Mouse (Mus musculus): ENCODE measurements at regions not wholly inside any gene's neighbourhood (a gene's known extent, or its start where the extent isn't known, plus 50 kb on each side); places are given as distances from the start of the nearest gene placed in this dataset.
A peak's percentile ranks its signal among the peaks of the same experiment; 100 is the strongest.

DNA sequence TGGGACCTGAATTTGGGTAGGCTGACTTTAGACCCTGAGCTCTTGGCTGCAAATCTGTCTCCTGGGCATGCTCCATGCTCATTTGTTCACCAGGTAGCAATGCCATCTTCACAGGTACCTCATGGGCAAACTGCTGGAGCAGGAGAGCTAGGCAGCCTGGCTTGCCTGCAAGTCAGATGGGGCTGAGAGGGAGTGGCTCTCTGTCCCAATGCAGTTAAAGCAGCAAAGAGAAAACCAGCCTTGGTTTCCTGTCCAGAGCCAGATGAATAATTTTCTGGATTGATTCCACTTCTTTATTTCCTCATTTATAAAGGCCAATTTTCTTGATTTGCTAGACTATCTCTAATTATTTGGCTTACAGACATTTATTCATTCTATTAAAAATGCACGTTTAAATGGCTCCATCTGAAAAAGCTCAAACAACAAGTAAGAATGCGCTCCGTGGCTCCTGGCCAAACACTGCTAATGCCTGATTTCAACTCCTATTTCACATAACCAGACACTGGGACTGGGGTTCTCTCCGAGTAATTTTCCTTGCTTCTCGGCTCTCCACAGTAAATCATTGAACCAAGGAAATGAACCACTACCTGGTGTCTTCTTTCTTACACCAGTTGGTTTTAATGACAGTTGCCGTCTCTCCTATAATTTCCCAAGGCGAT lies 60.5 kb downstream of the Rsl24d1 start:
- DNase-seq, result no peak

DNA sequence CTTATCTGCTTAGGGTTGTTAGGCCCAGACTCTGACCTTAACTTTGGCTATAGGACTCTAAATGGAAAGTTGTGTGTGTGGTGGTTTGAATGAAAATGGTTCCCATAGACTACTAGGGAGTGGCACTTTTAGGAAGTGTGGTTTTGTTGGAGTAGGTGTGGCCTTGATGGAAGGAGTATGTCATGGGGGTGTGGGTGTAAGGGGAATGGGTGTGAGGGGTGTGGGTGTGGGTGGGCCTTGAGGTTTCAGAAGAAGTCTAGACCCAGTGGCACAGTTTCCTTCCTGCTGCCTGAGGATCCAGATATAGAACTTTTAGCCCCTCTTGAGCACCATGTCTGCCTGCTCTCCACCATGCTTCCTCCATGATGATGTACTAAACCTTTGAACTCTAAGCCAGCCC lies 63.4 kb downstream of the Rsl24d1 start:
- no peak for DNase-seq

DNA sequence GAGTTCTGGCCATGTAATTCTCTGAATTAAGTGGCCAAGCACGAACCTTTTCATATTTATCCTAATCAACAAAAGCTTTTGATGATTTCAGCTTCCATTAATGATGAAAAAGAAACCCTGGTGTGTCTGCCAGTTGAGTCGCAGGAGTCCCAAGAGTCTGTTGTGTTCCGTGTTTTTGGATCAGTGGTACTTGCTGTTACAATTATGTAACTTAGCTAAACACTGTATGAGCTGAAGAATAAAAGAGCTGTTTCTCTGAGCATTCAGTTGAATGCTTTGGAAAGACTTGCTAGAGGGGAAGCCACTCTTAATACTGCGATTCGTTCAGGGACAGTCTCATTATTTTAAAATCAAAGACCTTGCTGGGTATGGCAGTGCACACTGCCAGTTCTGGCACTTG lies 70.1 kb downstream of the Rsl24d1 start:
- no peak for DNase-seq

DNA sequence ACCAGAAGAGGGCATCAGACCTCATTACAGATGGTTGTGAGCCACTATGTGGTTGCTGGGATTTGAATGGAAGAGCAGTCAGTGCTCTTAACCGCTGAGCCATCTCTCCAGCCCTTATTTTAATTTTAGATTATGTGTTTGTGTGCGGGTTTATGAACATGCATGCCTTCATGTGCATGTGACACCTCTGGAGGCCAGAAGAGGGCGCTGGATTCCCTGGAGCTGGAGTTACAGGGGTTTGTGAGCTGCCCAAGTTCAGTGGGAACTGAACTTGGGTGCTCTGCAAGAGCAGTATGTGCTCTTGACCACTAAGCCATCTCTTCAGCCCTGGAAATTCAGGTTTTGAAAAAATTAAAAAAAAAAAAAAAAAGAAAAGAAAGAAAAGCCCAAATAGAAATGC lies 71.7 kb downstream of the Rsl24d1 start:
- DNase-seq, result no peak

DNA sequence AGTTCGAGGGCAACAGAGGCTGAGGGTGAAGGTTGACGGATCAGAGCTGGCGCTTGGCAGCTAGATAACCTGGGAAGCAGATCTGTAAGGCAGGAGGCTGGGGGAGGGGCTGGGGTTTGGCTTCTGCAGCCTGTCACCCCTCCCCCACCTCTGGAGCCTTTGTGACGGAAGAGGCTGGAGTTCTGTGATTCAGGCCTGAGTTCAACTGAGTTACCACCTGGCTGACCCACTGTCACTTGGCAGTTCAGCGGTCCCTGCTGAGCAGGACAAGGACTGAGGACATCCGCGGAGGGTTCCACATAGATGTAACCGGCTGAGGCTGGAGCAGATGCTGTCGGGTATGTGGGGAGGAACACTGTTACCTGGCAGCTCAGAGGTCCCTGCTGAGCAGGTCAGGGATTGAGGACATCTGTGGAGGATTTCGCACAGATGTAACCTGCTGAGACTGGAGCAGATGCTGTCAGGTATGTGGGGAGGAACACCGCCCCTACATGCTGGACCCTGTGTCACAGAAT lies 79.1 kb downstream of the Rsl24d1 start:
- no peak for DNase-seq

DNA sequence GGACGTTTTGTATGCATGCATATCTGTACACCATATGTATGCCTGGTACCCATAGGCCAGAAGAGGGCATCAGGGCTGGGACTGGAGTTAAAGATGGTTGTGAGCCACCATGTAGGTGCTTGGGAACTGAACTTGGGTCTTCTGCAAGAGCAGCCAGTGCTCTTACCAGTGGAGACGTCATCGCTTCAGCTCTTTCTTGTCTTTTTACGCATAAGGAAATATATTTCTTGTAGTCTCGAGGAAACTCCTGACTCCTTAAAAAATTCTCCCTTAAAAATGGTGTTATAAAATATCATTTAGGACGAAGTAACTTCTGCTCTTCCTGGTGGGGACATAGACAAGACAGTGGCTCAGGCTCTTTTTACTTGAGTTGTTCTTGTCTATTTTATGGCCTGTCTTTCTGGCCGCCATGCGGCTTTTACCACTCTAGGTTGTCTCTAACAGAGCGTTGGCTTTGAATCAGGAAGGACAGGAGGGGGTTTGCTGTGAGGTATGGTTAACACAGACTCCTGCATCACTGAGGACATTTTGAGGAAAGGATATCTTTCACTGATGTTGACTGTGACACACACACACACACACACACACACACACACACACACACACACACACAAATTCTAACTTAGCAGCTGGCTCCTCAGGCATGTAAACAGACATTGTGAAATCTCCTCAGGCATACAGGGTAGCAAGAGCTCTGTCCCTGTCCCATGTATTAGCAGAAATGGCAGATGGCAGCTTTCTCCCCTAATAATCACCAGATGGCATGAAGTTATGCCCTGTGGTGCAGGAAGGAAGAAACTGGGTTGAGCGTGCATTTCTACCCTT lies 85.2 kb downstream of the Rsl24d1 start:
- DNase-seq, result no peak

DNA sequence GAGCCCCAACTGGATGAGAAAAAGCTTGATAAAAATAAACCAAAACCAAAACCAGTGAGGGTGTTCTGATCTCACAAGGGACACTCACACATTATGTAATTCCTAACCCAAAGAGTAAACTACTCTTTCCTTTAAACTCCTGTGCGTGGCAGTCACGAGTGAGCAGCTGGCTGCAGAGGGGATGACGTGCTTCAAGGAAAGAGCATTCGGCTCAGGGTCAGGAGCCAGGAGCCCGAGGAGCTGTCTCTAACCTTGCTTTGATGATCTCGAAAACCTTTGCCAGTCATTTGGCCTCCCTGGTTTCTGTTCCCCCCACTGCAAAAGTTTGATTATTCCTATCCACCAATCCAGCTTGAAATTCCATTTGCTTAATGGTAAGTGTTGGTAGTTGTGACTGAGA lies 109.9 kb downstream of the Rsl24d1 start:
- DNase-seq, result no peak

DNA sequence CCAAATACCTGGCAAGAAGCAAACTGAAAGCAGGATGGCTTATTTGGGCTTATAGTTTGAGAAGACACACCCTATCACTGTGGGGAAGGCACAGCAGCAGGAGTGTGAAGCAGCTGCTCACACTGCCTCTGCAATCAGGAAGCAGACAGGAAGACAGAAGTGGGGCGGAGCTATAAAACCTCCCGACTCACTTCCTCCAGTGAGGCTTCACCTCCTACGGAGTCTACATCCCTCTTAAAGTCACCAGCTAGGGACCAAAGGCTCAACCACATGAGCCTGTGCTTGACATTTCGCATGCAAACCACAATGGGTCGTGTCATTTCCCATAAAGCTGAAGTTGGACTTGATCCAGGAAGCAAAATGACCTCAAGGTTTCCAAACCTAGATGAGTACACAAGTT lies 127.0 kb downstream of the Rsl24d1 start:
- peak; percentile 26 for DNase-seq

DNA sequence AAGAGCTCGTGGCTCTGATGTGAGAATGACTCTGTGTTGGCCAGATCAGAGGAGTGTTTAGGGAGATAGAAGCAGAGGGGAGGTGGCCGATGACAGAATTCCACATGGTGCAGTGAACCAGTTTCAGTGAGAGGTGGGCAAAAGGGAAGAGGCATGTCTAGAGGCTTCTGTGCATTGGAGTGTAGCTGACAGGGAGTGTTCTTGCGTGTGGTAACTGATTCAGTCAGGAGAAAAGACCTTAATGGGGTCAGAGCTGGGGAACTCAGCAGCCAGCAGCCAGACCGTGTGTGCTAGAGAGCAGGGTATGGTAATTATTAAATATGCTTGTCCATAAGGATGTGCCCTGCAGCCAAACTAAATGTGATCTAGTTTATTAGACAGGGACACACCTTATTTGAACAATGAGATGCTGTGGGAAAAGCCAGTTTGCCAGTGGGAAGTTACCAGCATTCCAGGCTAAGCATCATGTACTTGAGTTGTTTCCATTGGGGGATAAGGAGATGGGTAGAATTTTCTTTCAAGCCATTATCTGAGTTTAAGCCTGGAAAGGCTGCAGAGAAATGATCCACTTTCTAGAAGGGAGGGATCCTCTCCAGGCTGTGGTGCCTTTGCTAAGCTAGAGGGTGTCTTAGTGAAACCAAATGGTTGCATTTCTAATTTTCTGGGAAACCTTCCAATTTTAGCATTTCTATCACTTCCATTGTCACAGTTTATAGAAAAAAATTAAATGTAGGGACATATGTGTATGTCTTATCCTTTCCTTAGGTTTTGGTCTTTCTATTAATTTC lies 129.5 kb downstream of the Rsl24d1 start:
- no peak for DNase-seq

DNA sequence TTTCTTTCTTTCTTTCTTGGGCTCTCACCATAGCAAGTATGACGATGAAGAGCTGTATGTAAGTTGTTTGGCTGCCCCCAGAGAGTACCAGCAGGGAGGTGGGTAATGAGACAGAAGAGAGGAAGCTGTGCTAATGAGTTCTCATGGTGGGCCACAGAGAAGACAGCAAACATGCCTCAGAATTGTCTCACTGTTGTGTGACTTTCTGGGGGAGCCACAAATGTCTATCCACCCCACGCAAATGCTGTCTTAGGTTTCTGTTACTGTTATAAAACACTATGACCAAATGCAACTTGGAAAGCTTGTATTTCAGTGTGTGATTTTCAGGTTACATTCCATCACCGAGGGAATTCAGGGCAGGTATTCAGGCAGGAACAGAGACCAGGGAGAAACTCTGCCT lies 131.0 kb downstream of the Rsl24d1 start:
- DNase-seq, result no peak

DNA sequence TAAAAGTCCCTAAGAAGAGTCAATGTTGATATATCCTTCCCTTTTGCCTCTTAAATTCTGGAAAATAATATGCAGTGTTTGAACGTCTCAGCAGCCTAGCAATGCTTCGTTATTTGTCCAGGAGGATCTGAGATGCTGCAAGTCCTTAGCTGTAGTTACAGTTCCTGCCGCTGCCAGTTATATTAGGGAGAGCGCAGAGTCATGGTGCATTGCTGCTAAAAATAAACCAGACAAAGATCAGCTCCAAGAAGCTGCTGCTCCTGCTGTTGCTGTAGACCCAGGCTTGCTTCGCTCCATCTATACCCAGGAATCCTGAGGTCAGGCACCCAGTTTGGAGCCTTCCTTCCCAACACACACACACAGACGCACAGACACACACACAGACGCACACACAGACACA lies 132.3 kb downstream of the Rsl24d1 start:
- DNase-seq, result no peak

DNA sequence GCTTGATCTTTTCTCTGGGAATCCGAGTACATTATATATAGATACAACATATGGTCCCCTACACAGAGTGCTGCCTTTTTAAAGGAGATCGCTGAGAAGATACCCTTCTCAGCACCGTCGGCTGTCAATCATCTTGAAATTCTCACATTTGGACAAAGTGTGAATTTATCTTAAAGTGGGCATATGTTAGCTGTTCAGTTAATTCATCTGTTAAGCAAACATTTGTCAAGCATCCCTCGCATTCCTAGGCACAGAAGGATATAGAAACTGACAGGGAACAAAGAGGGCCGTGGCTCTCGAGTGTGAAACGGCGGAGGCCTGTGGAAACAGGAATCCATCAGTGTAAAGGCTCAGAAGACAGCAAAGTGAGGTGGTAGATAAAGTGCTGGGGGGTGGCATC lies 144.9 kb downstream of the Rsl24d1 start:
- no peak for DNase-seq

DNA sequence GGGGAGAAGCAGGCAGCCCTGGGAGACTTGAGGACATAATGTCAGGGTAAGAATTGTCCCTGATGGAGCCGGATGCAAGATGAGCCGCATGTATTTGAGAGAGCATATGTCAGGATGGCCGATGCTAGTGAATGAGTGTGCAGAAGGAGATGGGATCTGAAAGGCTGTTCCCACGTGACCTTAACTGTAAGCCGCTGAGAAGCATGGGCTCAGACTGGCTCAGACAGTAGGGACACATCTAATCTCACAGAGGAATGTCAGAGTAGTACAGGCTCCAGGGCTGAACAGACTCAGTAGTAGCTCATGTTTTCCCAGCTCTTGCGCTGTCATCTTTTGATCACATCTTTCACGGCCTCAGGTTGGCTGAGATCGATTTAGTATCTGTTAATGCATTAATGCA lies 145.4 kb downstream of the Rsl24d1 start:
- no peak for DNase-seq

DNA sequence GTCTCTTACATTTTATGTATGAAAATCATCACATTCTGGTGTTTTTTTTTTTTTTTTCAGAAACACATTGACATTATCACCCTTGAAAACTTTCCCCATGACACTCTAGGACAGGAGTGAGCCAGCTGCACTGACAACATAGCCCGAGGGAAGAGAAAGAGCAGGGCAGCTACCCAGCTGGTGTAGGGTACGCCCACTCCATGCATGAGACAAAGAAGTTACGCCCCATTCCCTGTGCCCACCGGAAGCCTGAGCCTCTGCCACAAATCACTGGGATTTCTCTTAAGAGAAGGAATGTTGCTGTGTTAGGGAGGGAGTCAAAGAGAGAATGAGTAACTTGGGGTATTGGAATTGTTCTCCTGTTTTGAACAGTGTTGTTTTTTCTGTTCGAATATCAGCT lies 149.5 kb downstream of the Rsl24d1 start:
- no peak for DNase-seq

DNA sequence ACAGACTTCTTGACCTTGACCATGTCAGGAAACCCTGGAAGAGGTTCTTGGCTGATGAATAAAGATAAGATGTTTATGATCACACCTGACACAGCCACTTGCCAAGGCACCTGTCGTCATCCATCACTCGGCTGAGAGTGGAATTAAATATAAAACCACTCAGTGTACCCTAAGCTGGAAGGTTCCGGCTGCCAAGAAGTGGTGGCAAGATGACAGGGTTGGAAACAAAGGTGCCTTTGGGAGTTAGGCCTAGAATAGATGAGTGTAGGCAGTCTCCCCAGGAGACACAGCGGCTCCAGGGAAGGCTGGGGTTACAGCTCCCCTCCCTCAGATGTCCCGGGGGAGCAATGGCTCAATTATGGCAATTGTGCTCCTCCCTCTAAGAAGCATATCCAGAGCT lies 157.0 kb downstream of the Rsl24d1 start:
- no peak for DNase-seq

DNA sequence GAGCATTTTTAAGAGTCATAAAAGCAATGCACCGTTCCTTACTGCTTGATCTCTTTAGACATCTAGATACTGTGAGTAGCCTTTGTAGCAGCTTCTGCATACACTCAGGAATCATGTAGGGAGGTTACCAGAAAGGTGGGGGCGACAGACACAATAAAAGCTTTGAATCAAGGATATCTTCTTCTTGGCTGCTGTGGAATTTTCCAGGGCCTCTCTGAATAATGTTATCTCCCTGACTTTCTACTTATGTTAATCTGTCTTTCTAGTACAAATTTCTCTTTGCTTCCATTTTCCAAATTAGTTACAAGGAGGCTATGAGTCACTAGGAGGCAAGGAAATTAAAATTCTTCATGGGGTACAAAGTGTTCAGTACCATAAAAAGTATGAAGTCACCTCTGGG lies 159.4 kb downstream of the Rsl24d1 start:
- DNase-seq, result no peak

DNA sequence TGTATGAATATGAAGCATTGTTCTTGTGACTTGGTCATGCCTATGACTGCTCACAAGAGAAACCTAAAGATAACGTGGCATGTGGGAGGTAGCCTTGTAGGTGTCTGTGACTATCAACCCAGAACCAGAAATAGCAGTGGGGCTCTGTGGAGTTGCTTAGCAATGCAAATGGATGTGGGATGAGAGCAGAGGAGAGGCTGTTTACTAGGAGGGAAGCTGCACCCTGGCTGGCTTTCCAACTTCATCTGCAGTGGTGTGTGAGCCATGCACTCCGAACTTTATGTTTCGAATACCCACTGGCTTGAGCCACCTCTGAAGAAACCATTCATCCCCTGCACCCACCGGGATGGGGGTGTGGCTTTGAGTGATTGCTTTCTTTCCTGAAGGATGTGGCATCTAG lies 160.5 kb downstream of the Rsl24d1 start:
- no peak for DNase-seq

DNA sequence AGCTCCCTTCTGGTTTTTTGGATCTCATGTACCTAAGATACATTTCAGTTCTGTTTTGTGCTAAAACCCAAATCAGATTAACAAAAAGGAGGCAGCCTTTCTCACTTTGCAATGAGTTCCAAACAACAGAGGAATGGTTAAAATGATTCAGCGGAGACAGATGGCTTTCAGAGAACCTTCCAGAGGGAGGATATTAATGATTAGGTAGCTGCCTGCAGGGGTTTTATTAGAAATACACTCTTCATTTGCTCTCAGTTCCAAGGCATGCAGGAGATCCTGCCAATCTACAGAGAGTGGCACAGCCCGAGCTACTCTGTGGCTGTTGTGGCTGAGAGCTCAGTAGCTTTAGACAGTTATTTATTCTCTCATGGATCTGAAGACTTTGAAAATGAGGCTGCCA lies 162.4 kb downstream of the Rsl24d1 start:
- DNase-seq, result no peak

DNA sequence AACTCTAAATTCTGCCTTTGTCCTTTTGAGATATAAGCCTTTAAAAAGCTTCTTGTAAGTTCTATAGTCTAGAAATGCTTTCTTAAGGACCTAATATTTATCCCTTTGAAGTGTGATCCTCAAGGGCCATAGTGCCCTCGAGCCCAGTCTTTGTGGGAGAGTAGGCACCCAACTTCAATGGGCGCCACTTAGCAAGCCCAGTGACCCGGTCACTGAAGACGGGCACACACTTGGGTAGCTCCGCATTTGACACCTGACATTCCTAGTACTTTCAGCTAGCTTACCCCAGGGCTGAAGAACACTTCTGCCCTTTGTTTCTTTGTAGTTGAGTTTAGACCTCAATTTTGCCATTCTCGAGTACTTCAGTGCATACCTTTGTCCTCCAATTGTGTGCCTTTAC lies 182.1 kb downstream of the Rsl24d1 start:
- DNase-seq, result no peak

DNA sequence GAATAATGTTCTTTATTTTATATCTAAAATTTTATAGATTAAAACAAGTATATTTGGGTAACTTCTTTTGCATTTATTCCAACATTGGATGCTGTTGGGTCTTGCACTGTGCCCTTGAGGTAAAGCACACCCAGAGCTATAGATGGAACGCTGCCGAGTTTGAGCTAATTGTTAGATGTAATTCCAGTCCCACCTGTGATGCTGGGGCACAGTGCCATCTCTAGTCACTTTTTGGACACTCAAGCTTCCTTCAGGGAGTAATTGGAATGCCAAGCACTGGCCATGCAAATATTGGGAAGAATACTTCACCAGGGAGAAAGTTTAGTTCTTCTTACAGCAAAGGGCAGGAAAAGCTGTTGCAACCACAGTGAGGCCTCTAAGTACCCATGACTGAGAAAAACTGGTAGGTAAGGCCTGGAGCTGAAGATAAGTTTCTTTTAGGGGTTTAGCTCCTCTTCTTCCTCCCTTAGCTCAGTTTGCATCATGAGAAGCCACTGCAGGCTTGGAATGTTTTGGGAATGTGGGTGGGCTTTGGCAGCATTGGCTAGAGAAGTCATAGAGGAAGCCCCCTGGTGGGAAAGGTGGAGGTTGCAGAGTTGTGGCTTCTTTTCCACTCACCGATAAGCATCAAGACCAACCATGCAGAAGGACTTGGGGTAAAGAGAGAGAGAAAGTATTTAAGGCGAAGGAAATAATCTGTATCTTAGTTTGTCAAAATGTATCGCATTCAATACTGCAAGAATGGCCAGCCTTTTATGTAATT lies 189.1 kb downstream of the Rsl24d1 start:
- DNase-seq, result no peak

DNA sequence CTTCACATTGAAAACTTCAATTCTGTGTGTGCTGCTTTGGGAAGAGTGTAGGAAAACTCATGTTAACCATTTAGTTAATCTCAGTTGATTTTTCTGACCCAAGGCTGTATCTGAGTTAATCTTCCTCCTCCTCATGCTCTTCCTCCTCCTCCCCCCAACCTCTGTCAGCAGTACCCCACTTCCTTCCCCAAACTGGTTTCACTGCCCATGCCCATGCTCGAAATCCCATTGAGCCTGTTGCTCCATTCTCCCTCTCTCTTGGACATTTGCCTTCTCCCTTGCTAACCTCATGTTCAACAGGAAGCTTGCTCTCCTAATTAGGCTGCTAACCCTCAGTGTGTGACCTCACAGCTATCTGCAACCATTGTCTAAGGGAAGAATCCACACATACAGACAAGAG lies 203.8 kb downstream of the Rsl24d1 start:
- DNase-seq, result no peak

DNA sequence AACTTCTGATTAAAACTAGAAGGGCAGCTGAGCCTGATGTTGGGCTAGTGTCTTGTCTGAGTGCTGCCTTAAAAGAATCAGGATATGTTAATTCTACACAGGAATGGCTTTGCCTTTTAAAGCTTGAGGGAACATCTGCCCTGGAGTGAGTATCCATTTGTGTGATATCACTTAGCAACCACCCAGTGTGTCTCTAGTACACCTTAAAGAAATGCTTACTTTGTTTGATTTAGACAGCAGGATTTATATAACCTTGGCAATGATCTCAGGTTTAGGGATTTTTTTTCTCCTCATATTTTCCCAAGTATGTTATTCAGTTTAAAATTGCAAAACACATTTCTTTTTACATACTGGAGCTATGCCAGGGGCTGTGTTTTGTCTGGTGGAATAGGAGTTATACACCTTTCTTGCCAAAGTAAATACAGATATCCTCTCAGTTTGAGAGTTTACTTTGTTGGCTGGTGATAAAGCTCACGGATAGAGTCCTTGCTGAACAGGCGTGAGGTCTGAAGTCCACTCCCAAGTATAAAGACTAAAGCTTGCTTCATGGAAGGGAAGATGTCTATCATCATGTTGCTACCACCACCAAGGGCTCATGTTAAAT lies 206.6 kb downstream of the Rsl24d1 start:
- no peak for DNase-seq

DNA sequence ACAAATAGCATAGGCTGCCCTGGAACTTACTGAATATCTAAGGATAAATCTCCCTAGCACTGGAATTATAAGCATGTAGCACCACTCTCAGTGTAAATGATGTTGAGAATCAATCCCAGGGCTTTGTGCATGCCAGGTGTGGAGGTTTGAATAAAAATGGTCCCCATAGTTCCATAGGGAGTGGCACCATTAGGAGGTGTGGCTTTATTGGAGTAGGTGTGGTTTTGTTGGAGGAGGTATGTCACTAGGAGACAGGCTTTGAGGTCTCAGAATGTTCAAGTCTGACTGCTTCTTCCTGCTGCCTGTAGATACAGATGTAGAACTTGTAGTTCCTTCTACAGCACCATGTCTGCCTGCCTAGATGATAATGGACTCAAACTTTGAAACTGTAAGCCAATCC lies 217.8 kb downstream of the Rsl24d1 start:
- no peak for DNase-seq

All from thymus, postnatal 25 days (tissue).